Mouse (Mus musculus) liver, embryonic 13.5 days (tissue): ENCODE measurements around the gene Spast. TPM values are rescaled to one million over a fixed set of nuclear protein-coding genes. Genes with fewer than 3 reads are reported as not detected.
A peak's percentile ranks its signal among the peaks of the same experiment; 100 is the strongest.
"Not testable (repeated sequence)": the region's sequence is repeated elsewhere in the genome, so short reads cannot be mapped to it uniquely, and the experiment has no call there.

Experiments used
- ATAC-seq: fragments of 200-750 bp; cut with Nextera tagmentation; 2 replicates; pipeline ENCODE4 v1.8.0; 2017; ENCODE audit warnings: low read depth, mild to moderate bottlenecking, moderate number of reproducible peaks, moderate library complexity
- DNase-seq: peaks from one replicate; pipeline ENCODE4 v3.0.0; 2022
- H3K27ac ChIP-seq: fragments of 300-500 bp; sonication (generic); 2 replicates; pipeline ENCODE4 v1.5.1; 2015; ENCODE audit warnings: moderate library complexity, mild to moderate bottlenecking, inconsistent platforms
- H3K27me3 ChIP-seq: fragments of 300-500 bp; sonication (generic); 2 replicates; pipeline ENCODE4 v1.6.1; 2015; ENCODE audit warnings: mild to moderate bottlenecking, inconsistent platforms
- H3K36me3 ChIP-seq: fragments of 300-500 bp; sonication (generic); 2 replicates; pipeline ENCODE4 v1.6.1; 2015; ENCODE audit warnings: mild to moderate bottlenecking, inconsistent platforms
- H3K4me1 ChIP-seq: fragments of 300-500 bp; sonication (generic); replicated peaks from 2 replicates; pipeline ENCODE4 v1.6.1; 2015; ENCODE audit warnings: inconsistent platforms
- H3K4me2 ChIP-seq: fragments of 300-500 bp; sonication (generic); 2 replicates; pipeline ENCODE4 v1.6.1; 2015; ENCODE audit warnings: inconsistent platforms, mild to moderate bottlenecking, moderate library complexity
- H3K4me3 ChIP-seq: fragments of 300-500 bp; sonication (generic); replicated peaks from 2 replicates; pipeline ENCODE4 v1.5.1; 2015; ENCODE audit warnings: mild to moderate bottlenecking, inconsistent platforms
- H3K9ac ChIP-seq: fragments of 300-500 bp; sonication (generic); 2 replicates; pipeline ENCODE4 v1.6.1; 2015; ENCODE audit warnings: mild to moderate bottlenecking, inconsistent platforms
- H3K9me3 ChIP-seq: fragments of 300-500 bp; sonication (generic); replicated peaks from 2 replicates; pipeline ENCODE4 v1.6.1; 2016; ENCODE audit warnings: inconsistent platforms
- WGBS: fragments of 180-500 bp; shearing (Covaris S2); methylation state at CpG from one replicate; pipeline ENCODE4 v1.1.7; 2015; ENCODE audit not compliant: insufficient replicate concordance; 5-methylcytosine and 5-hydroxymethylcytosine counted together
- polyA plus RNA-seq: library from polyadenylated mRNA; unstranded; fragments of >200 nt; fragmentation: Nextera tagmentation; extraction: Ambion mirVana; gene quantifications from 2 replicates; pipeline ENCODE4 v1.2.1, GENCODE M21; 2015

Gene Spast
- 6.2 and 6.4 TPM in 2 replicates for polyA plus RNA-seq

GRCm38 (mm10) chr17:74338937-74339804, at the start of gene Spast:
Gene Spast, plus strand, starts transcription at chr17:74338987.
- Histone ChIP-seq H3K4me2 (peak within 1 kb of the TSS; percentile 91), H3K4me1 (peaks cover 39% of the 10 kb centered on the region), H3K27ac (peak within 1 kb of the TSS; percentile 95), H3K9me3 (no peaks in the 10 kb centered on the region), H3K4me3 (peak within 1 kb of the TSS; percentile 97), H3K36me3 (no peaks in the 10 kb centered on the region), H3K9ac (peak within 1 kb of the TSS; percentile 98), H3K27me3 (no peaks in the 10 kb centered on the region)
- ATAC-seq (peak; percentile 87), DNase-seq (peak; percentile 67)
- WGBS, result under 1% methylated on average over 74 of the region's 90 CpGs

DNA sequence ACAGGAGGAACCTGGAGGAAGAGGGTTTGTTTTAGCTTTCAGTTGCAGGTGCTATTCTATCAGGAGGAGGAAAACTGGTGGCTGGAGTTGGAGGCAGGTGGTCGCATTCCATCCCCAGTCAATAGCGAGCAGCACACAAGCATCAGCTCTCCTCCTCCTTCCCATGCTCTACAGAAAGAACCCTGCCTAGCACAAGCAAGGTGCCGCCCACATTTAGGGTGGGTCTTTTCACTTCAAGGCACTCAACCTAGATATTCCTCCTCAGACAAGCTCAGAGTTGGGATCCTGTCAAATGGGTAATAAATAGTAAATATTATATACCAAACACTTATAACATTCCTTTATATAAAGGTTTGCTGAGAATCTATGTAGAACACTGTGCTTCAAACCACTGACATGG, 48.6 kb upstream of the Spast start:
- no peak for ATAC-seq
- H3K36me3 ChIP-seq, result peaks cover 17% of the 10 kb centered on the region
- peak overlapping the region; percentile 11; the same call in 1 of the 2 replicates for H3K4me3 ChIP-seq
- DNase-seq, result no peak
- no peaks in the 10 kb centered on the region for H3K9me3 ChIP-seq
- WGBS, result 60% methylated on average over 3 of the region's 3 CpGs
- H3K4me1 ChIP-seq, result peaks cover 76% of the 10 kb centered on the region
- peak overlapping the region; percentile 5; the same call in 1 of the 2 replicates for H3K9ac ChIP-seq
- no peaks in the 10 kb centered on the region for H3K27me3 ChIP-seq
- peak overlapping the region; percentile 77 for H3K4me2 ChIP-seq
- H3K27ac ChIP-seq, result peak overlapping the region; percentile 88

DNA sequence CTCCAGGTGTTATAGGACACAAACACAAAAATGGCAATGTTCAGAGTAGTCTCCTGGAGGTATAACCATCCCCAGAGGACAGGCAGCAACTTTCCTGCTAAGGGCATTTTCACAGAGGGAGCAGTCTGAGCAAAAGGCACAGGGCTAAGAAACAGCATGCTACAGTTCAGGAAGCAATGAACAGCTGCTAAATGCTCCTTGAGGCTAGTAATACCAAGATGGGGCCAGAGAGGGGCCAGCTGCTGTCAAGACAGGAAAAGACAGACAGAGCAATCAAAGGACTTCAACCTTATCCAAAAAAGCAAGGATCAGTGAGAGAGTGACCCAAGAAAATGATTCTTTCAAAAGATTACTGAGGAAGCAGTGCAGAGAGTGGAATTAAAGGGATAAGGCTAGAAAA, 47.9 kb upstream of the Spast start:
- peaks cover 71% of the 10 kb centered on the region for H3K4me1 ChIP-seq
- ATAC-seq, result no peak
- H3K9ac ChIP-seq, result peak overlapping the region; percentile 70
- peak overlapping the region; percentile 88 for H3K27ac ChIP-seq
- peak overlapping the region; percentile 77 for H3K4me2 ChIP-seq
- no peaks in the 10 kb centered on the region for H3K27me3 ChIP-seq
- no peak for DNase-seq
- peaks cover 17% of the 10 kb centered on the region for H3K36me3 ChIP-seq
- H3K9me3 ChIP-seq, result no peaks in the 10 kb centered on the region
- H3K4me3 ChIP-seq, result peak overlapping the region; percentile 34

DNA sequence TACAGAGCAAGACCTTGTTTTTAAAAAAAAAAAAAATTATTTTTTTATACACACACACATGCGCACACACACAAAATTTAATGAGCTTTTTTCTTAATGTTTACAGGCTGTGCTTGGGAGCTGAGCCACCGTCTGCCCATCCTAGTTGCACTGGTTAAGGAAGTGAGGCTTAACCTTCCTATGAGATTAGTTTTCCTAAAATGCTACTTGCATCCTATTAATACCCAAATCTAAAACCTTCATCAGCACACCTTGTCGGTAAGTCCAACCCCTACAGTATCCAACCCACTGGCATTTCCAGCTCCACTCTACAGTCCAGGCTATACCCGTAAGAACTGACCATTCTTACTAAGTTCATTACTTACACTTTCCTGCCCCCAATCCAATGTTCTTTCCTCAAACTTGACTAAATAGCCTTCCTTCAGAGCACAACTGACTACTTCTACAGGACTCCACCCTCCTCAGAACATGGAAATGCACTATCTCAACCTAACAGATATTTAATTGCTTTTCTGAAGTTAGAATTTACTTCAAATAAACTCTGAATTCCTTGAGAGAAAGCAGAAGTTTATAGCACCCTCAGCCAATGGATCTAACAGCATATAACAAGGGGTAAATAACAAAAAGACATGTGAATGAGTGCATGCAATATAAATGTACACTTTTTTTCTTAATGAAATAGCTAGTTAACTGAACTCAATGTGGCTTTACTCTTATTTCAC, 47.0 kb upstream of the Spast start:
- peaks cover 66% of the 10 kb centered on the region for H3K4me1 ChIP-seq
- H3K4me3 ChIP-seq, result peak overlapping the region; percentile 99
- H3K9me3 ChIP-seq, result no peaks in the 10 kb centered on the region
- DNase-seq (no peak), ATAC-seq (no peak)
- WGBS, result 40% methylated on average over 4 of the region's 4 CpGs
- peak overlapping the region; percentile 88 for H3K27ac ChIP-seq
- H3K36me3 ChIP-seq, result peaks cover 17% of the 10 kb centered on the region
- H3K27me3 ChIP-seq, result no peaks in the 10 kb centered on the region
- H3K9ac ChIP-seq, result peak overlapping the region; percentile 70
- peak overlapping the region; percentile 77 for H3K4me2 ChIP-seq

- 1% methylated on average over 18 of the region's 18 CpGs for WGBS
- Histone ChIP-seq H3K9ac (peak overlapping the region; percentile 98), H3K27me3 (no peaks in the 10 kb centered on the region), H3K9me3 (no peaks in the 10 kb centered on the region), H3K4me3 (peak overlapping the region; percentile 99), H3K36me3 (peaks cover 8% of the 10 kb centered on the region), H3K4me2 (peak overlapping the region; percentile 95), H3K4me1 (peaks cover 50% of the 10 kb centered on the region), H3K27ac (peak overlapping the region; percentile 94)
- no peak for DNase-seq
- no peak for ATAC-seq
These were observed 44.9 kb upstream of the Spast start for GRCm38 (mm10) chr17:74293687-74294425.

GRCm38 (mm10) chr17:74294426-74295025, 44.3 kb upstream of the Spast start:
- H3K4me1 ChIP-seq, result peaks cover 47% of the 10 kb centered on the region
- under 1% methylated on average over 59 of the region's 80 CpGs for WGBS
- peak overlapping the region; percentile 99 for H3K4me3 ChIP-seq
- H3K27ac ChIP-seq, result peak overlapping the region; percentile 94
- no peaks in the 10 kb centered on the region for H3K9me3 ChIP-seq
- peak; percentile 76 for DNase-seq
- ATAC-seq, result peak; percentile 89
- H3K4me2 ChIP-seq, result peak overlapping the region; percentile 95
- peaks cover 10% of the 10 kb centered on the region for H3K36me3 ChIP-seq
- no peaks in the 10 kb centered on the region for H3K27me3 ChIP-seq
- peak overlapping the region; percentile 98 for H3K9ac ChIP-seq

DNA sequence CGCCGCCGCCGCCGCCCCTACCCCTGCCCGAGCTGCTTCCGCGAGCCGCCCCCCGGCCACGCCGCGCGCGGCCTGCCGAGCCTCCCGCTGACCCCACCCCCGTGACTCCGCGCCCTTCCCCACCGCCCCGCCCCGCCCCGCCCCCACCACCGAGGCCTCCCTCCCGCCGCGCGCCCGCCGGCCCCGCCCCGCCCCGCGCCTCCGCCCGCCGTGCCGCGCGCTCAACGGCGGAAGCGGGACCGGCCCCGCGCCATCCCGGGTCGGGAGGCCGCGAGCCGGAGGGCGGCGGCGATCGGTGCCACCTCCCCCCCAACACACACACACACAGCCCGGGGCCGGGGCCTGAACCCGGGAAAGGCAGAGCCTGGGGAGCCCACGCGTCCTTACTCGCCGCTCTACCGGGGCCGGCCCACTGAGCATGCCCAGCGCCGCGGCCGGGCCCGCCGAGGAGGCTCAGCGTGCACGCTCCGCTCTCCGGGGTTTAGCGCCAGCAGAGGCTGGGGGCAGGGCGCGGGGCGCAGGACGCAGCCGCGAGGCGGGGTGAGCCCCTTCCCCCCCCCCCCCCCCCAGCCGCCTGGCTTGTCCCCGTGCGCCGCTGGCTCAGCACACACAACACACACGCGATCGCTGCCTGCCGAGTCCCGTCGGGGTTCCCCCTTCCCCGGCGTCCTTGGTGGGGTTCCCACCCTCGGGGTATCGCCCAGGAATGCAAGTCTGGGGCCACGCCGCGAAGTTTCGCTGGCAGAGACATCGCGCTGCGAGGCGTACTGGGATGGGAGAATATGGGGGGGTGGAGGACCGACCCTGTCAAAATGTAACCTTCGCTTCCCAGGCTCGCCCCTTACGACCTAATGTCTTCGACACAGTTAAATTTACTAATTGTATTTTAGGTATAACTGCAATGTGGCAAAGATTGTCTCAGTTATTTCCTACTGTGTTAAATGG, 43.5 kb upstream of the Spast start, which contains the start of gene Memo1:
Gene Memo1 (minus strand): TSS at position 496 of the 945 bp plus-strand sequence.
- peak within 1 kb of the TSS; percentile 98 for H3K9ac ChIP-seq
- H3K36me3 ChIP-seq, result peaks cover 17% of the 10 kb centered on the region
- peak within 1 kb of the TSS; percentile 99 for H3K4me3 ChIP-seq
- 0% methylated on average over 59 of the region's 110 CpGs for WGBS
- H3K4me1 ChIP-seq, result peaks cover 39% of the 10 kb centered on the region
- DNase-seq (peak; percentile 69), ATAC-seq (peak; percentile 83)
- H3K9me3 ChIP-seq, result no peaks in the 10 kb centered on the region
- peak within 1 kb of the TSS; percentile 94 for H3K27ac ChIP-seq
- no peaks in the 10 kb centered on the region for H3K27me3 ChIP-seq
- H3K4me2 ChIP-seq, result peak within 1 kb of the TSS; percentile 95

DNA sequence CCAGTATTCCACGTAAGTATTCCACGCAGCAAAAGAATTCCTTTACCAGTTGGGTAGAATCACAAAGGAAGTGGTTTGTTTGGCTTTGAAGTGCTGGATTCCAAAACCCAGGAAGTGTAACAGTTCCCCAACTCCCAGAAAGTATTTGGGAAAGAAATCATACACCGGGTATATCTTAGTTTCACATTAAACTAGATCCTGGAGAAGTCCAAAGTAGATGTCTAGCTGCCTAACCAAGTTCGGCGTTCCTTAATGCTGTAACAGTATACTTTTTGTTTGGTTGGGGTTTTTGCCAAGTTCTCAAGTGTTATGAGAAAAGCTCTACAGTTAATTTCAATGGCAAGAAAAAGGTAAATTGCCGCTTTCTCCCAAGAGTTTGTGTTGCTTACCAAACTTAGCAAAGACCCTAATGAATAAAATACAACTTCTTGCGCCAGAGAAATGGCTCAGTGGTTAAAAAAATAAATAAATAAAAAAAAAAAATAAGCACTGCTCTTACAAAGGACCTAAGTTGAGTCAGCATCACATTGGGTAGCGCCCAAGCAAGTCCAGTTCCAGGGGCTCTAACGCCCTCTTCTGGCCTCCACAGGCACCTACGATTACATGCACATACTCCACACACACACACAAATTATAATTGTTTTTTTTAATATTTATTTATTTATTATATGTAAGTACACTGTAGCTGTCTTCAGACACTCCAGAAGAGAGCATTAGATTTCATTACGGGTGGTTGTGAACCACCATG, 42.5 kb upstream of the Spast start:
- Histone ChIP-seq H3K27ac (peak overlapping the region; percentile 94), H3K36me3 (peaks cover 25% of the 10 kb centered on the region), H3K27me3 (no peaks in the 10 kb centered on the region), H3K4me1 (peaks cover 29% of the 10 kb centered on the region), H3K9me3 (no peaks in the 10 kb centered on the region), H3K9ac (peak overlapping the region; percentile 98), H3K4me2 (peak overlapping the region; percentile 95), H3K4me3 (peak overlapping the region; percentile 99)
- ATAC-seq (no peak), DNase-seq (peak; percentile 54)
- whole genome bisulfite sequencing, result 37% methylated on average over 11 of the region's 11 CpGs

GRCm38 (mm10) chr17:74296991-74297390, 41.8 kb upstream of the Spast start:
- H3K4me3 ChIP-seq, ATAC-seq, H3K27me3 ChIP-seq, H3K27ac ChIP-seq, H3K4me2 ChIP-seq, DNase-seq, H3K9ac ChIP-seq, H3K9me3 ChIP-seq: not testable (repeated sequence)
- H3K4me1 ChIP-seq, result peaks cover 22% of the 10 kb centered on the region
- WGBS, result 82% methylated on average over 5 of the region's 5 CpGs
- peaks cover 33% of the 10 kb centered on the region for H3K36me3 ChIP-seq
